Mouse (Mus musculus): ENCODE measurements at regions not wholly inside any gene's neighbourhood (a gene's known extent, or its start where the extent isn't known, plus 50 kb on each side); places are given as distances from the start of the nearest gene placed in this dataset.

- H3K9ac ChIP-seq = no peak overlapping the region
- no peak overlapping the region for H3K4me3 ChIP-seq
- peaks cover 5% of the 10 kb centered on the region; the same call in 1 of the 2 replicates for H3K4me1 ChIP-seq (replicated peaks)
- WGBS = 34% methylated on average over 4 of the region's 4 CpGs
- H3K9me3 ChIP-seq (replicated peaks) = no peaks in the 10 kb centered on the region
- no peaks in the 10 kb centered on the region for H3K36me3 ChIP-seq
- ATAC-seq (replicated peaks; ENCODE audit: insufficient number of reproducible peaks, insufficient read depth, low FRiP score, low read depth) = no peak
- no peak overlapping the region for H3K27ac ChIP-seq
- no peaks in the 10 kb centered on the region for H3K27me3 ChIP-seq
- H3K4me2 ChIP-seq = no peak overlapping the region
Measured at GRCm38 (mm10) chr1:42258594-42258910, 437.0 kb upstream of the Pou3f3 start.

GRCm38 (mm10) chr1:42259216-42259977, 436.2 kb upstream of the Pou3f3 start:
- Histone ChIP-seq H3K9ac (no peak overlapping the region), H3K4me2 (no peak overlapping the region), H3K36me3 (no peaks in the 10 kb centered on the region), H3K27ac (no peak overlapping the region), H3K4me1 (replicated peaks) (peaks cover 5% of the 10 kb centered on the region; the same call in 1 of the 2 replicates), H3K4me3 (no peak overlapping the region), H3K27me3 (no peaks in the 10 kb centered on the region), H3K9me3 (replicated peaks) (no peaks in the 10 kb centered on the region)
- WGBS = 57% methylated on average over 13 of the region's 13 CpGs
- no peak for ATAC-seq (replicated peaks; ENCODE audit: insufficient number of reproducible peaks, insufficient read depth, low FRiP score, low read depth)

- H3K4me2 ChIP-seq = no peak overlapping the region
- H3K4me1 ChIP-seq (replicated peaks) = peaks cover 5% of the 10 kb centered on the region; the same call in 1 of the 2 replicates
- no peak overlapping the region for H3K4me3 ChIP-seq
- H3K27ac ChIP-seq = no peak overlapping the region
- no peak overlapping the region for H3K9ac ChIP-seq
- no peak for ATAC-seq (replicated peaks; ENCODE audit: insufficient number of reproducible peaks, insufficient read depth, low FRiP score, low read depth)
- no peaks in the 10 kb centered on the region for H3K9me3 ChIP-seq (replicated peaks)
- no peaks in the 10 kb centered on the region for H3K36me3 ChIP-seq
- H3K27me3 ChIP-seq = no peaks in the 10 kb centered on the region
- WGBS = 79% methylated on average over 9 of the region's 9 CpGs
Measured at GRCm38 (mm10) chr1:42260033-42260925, 435.3 kb upstream of the Pou3f3 start.

GRCm38 (mm10) chr1:42261031-42261430, 434.5 kb upstream of the Pou3f3 start:
- Histone ChIP-seq H3K4me1 (replicated peaks) (peaks cover 5% of the 10 kb centered on the region; the same call in 1 of the 2 replicates), H3K4me2 (no peak overlapping the region), H3K9me3 (replicated peaks) (no peaks in the 10 kb centered on the region), H3K27me3 (no peaks in the 10 kb centered on the region), H3K36me3 (no peaks in the 10 kb centered on the region), H3K27ac (no peak overlapping the region), H3K4me3 (no peak overlapping the region), H3K9ac (no peak overlapping the region)
- no peak for ATAC-seq (replicated peaks; ENCODE audit: insufficient number of reproducible peaks, insufficient read depth, low FRiP score, low read depth)
- WGBS = 84% methylated on average over 3 of the region's 3 CpGs

- Histone ChIP-seq H3K9ac (no peak overlapping the region), H3K27ac (no peak overlapping the region), H3K4me2 (peak overlapping the region; percentile 58), H3K36me3 (no peaks in the 10 kb centered on the region), H3K4me1 (replicated peaks) (peaks cover 5% of the 10 kb centered on the region; the same call in 1 of the 2 replicates), H3K9me3 (replicated peaks) (no peaks in the 10 kb centered on the region), H3K4me3 (peak overlapping the region; percentile 24), H3K27me3 (no peaks in the 10 kb centered on the region)
- ATAC-seq (replicated peaks; ENCODE audit: insufficient number of reproducible peaks, insufficient read depth, low FRiP score, low read depth) = no peak
- 8% methylated on average over 13 of the region's 13 CpGs for WGBS
Measured at GRCm38 (mm10) chr1:42261800-42262199, 433.8 kb upstream of the Pou3f3 start.

GRCm38 (mm10) chr1:42262606-42263005, 433.0 kb upstream of the Pou3f3 start:
- H3K36me3 ChIP-seq = no peaks in the 10 kb centered on the region
- no peaks in the 10 kb centered on the region for H3K27me3 ChIP-seq
- H3K27ac ChIP-seq = no peak overlapping the region
- 72% methylated on average over 5 of the region's 5 CpGs for WGBS
- no peak for ATAC-seq (replicated peaks; ENCODE audit: insufficient number of reproducible peaks, insufficient read depth, low FRiP score, low read depth)
- peaks cover 5% of the 10 kb centered on the region; the same call in 1 of the 2 replicates for H3K4me1 ChIP-seq (replicated peaks)
- H3K4me3 ChIP-seq = no peak overlapping the region
- H3K4me2 ChIP-seq = no peak overlapping the region
- H3K9ac ChIP-seq = no peak overlapping the region
- no peaks in the 10 kb centered on the region for H3K9me3 ChIP-seq (replicated peaks)

GRCm38 (mm10) chr1:42277130-42277529, 418.4 kb upstream of the Pou3f3 start:
- ATAC-seq (replicated peaks; ENCODE audit: insufficient number of reproducible peaks, insufficient read depth, low FRiP score, low read depth) = no peak
- H3K4me1 ChIP-seq (replicated peaks) = no peaks in the 10 kb centered on the region
- H3K9ac ChIP-seq = no peak overlapping the region
- no peak overlapping the region for H3K4me2 ChIP-seq
- H3K36me3 ChIP-seq = no peaks in the 10 kb centered on the region
- H3K4me3 ChIP-seq = no peak overlapping the region
- WGBS = 60% methylated on average over 8 of the region's 8 CpGs
- H3K27me3 ChIP-seq = no peaks in the 10 kb centered on the region
- H3K9me3 ChIP-seq (replicated peaks) = no peaks in the 10 kb centered on the region
- H3K27ac ChIP-seq = no peak overlapping the region

- 80% methylated on average over 10 of the region's 10 CpGs for WGBS
- ATAC-seq (replicated peaks; ENCODE audit: insufficient number of reproducible peaks, insufficient read depth, low FRiP score, low read depth) = no peak
- H3K36me3 ChIP-seq = no peaks in the 10 kb centered on the region
- H3K4me1 ChIP-seq (replicated peaks) = no peaks in the 10 kb centered on the region
- no peak overlapping the region for H3K4me2 ChIP-seq
- H3K27me3 ChIP-seq = no peaks in the 10 kb centered on the region
- H3K9ac ChIP-seq = no peak overlapping the region
- no peak overlapping the region for H3K4me3 ChIP-seq
- no peak overlapping the region for H3K27ac ChIP-seq
- no peaks in the 10 kb centered on the region for H3K9me3 ChIP-seq (replicated peaks)
Measured at GRCm38 (mm10) chr1:42295841-42296240, 399.7 kb upstream of the Pou3f3 start.

GRCm38 (mm10) chr1:42309251-42309650, 386.3 kb upstream of the Pou3f3 start:
- no peak for ATAC-seq (replicated peaks; ENCODE audit: insufficient number of reproducible peaks, insufficient read depth, low FRiP score, low read depth)

GRCm38 (mm10) chr1:42313494-42313893, 382.1 kb upstream of the Pou3f3 start:
- H3K27ac ChIP-seq = no peak overlapping the region
- H3K9me3 ChIP-seq (replicated peaks) = no peaks in the 10 kb centered on the region
- H3K4me3 ChIP-seq = no peak overlapping the region
- WGBS = 75% methylated on average over 4 of the region's 4 CpGs
- H3K9ac ChIP-seq = no peak overlapping the region
- no peaks in the 10 kb centered on the region for H3K4me1 ChIP-seq (replicated peaks)
- H3K27me3 ChIP-seq = no peaks in the 10 kb centered on the region
- ATAC-seq (replicated peaks; ENCODE audit: insufficient number of reproducible peaks, insufficient read depth, low FRiP score, low read depth) = no peak
- no peak overlapping the region for H3K4me2 ChIP-seq
- H3K36me3 ChIP-seq = no peaks in the 10 kb centered on the region

More at GRCm38 (mm10) chr1:42309251-42309650, 386.3 kb upstream of the Pou3f3 start:
- Histone ChIP-seq H3K4me2 (no peak overlapping the region), H3K4me1 (replicated peaks) (no peaks in the 10 kb centered on the region), H3K27me3 (no peaks in the 10 kb centered on the region), H3K4me3 (no peak overlapping the region), H3K9ac (no peak overlapping the region), H3K9me3 (replicated peaks) (no peaks in the 10 kb centered on the region), H3K27ac (no peak overlapping the region), H3K36me3 (no peaks in the 10 kb centered on the region)
- WGBS = 85% methylated on average over 1 of the region's 1 CpGs

- Histone ChIP-seq H3K4me1 (replicated peaks) (no peaks in the 10 kb centered on the region), H3K27ac (no peak overlapping the region), H3K4me2 (no peak overlapping the region), H3K27me3 (no peaks in the 10 kb centered on the region), H3K9me3 (replicated peaks) (no peaks in the 10 kb centered on the region), H3K9ac (no peak overlapping the region), H3K4me3 (no peak overlapping the region), H3K36me3 (no peaks in the 10 kb centered on the region)
- 80% methylated on average over 4 of the region's 4 CpGs for WGBS
- ATAC-seq (replicated peaks; ENCODE audit: insufficient number of reproducible peaks, insufficient read depth, low FRiP score, low read depth) = no peak
Measured at GRCm38 (mm10) chr1:42351884-42352283, 343.7 kb upstream of the Pou3f3 start.
